Mouse (Mus musculus): Measurements from ENCODE around the gene Hoxb7. TPM values are rescaled to one million over a fixed set of nuclear protein-coding genes. Genes with fewer than 3 reads are reported as not detected.

Hoxb7 gene
- polyA plus RNA-seq, 1 experiment from 2014 or later, result 8.3 TPM

DNA sequence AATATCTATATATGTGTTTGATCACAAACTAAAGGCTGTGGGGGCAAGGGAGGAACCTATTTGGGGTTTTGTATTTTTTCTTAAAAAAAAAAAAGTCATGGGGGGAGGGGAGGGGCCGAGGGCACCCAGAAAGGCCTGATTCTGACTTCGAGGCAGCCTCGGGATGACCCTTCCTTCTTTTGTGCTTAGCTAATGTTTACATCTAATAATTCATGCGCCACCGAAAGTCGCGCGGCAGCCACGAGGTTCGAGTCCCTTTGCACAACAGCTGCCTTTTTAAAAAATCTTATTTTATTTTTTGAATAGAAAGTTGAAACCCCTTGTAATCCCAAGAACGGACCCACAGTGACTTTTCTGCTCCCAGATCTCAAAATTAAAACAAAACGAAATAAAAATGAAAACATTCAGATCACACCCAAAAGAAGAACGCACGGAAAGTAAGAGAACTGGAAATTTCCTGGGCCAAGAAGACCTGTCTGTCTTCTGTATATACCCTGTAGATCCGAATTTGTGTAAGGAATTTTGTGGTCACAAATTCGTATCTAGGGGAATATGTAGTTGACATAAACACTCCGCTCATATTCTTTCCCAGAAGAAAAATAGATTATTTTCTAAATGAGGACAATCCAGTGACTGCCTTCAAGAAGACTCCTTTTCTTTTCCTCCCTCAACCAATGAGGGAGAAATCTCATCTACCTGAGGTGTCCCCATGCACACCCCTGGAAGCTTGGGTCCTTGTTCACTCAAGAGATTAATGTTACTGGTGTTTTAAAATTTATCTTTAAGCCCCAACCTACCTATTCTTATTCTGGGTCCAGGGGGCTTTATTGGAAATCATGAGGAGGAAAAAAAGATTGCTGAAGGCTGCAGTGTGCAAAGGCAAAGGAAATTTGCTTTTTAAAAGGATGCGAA is 30.5 kb downstream of the Hoxb7 start:
- Histone ChIP-seq H3K27me3 (ENCODE audit: control insufficient read depth, insufficient read depth, low read length) (no peaks in the 10 kb centered on the region; the same call in 1 of the 2 replicates), H3K4me2 (ENCODE audit: low read depth, low read length) (peak overlapping the region; percentile 87), H3K4me3 (replicated peaks; ENCODE audit: low read length) (peak overlapping the region; percentile 63), H3K36me3 (ENCODE audit: control insufficient read depth, insufficient read depth, low read length) (no peaks in the 10 kb centered on the region), H3K4me1 (ENCODE audit: control insufficient read depth, insufficient read depth, low read length) (peaks cover 6% of the 10 kb centered on the region; the same call in 1 of the 2 replicates), H3K9me3 (replicated peaks; ENCODE audit: control insufficient read depth, low read length) (no peaks in the 10 kb centered on the region), H3K27ac (ENCODE audit: low read length) (peak overlapping the region; percentile 88; the same call in 1 of the 2 replicates), H3K9ac (ENCODE audit: low read length) (peak overlapping the region; percentile 88)
- WGBS, result 13% methylated on average over 18 of the region's 18 CpGs
- no peak for ATAC-seq (ENCODE audit: insufficient read depth, low FRiP score)

DNA sequence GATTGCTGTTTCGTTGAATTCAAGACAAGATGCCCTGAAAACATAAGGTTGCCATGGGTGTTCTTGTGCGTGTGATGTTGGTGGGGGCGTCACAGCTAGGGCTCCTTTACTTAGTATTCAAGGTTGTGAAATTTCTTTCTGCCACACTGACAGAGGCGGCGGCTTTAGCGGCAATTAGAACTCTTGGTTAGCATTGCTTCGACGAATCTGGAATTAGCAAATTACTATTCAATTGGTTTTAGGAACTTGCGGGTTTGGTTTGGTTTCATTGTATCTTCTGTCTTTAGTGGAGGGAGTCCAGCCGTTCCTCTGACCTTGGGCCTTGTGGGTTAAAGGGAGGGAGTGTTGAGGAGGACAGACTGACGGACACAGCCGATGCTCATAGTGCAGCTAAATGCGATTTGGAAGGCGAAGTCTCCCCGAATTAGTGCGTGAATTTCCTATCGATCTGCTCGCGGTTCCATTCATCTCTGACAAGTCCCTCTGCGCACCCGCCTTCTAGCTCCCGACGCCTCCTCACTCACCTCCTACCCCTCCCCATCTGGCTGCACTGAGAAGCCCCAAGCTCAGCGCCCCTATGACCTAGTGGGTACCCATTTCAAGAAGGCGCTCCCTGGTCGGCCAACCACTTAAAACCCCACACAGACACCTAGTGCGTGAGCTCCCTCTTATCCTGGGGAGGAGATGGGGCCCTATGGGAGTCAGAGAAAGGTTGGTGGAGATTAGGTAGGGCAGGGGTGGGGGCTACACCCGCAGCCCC is 31.4 kb downstream of the Hoxb7 start, which contains the start of gene Hoxb4:
Gene Hoxb4 (plus strand): TSS at position 660 of the 760 bp plus-strand sequence.
- Histone ChIP-seq H3K9ac (ENCODE audit: low read length) (peak within 1 kb of the TSS; percentile 88), H3K9me3 (replicated peaks; ENCODE audit: control insufficient read depth, low read length) (no peaks in the 10 kb centered on the region), H3K36me3 (ENCODE audit: control insufficient read depth, insufficient read depth, low read length) (no peaks in the 10 kb centered on the region), H3K4me2 (ENCODE audit: low read depth, low read length) (peak within 1 kb of the TSS; percentile 87), H3K4me3 (replicated peaks; ENCODE audit: low read length) (peak within 1 kb of the TSS; percentile 63), H3K4me1 (ENCODE audit: control insufficient read depth, insufficient read depth, low read length) (peaks cover 5% of the 10 kb centered on the region; the same call in 1 of the 2 replicates), H3K27me3 (ENCODE audit: control insufficient read depth, insufficient read depth, low read length) (no peaks in the 10 kb centered on the region; the same call in 1 of the 2 replicates), H3K27ac (ENCODE audit: low read length) (peak within 1 kb of the TSS; percentile 98)
- 7% methylated on average over 28 of the region's 28 CpGs for WGBS
- ATAC-seq (ENCODE audit: insufficient read depth, low FRiP score), result no peak

DNA sequence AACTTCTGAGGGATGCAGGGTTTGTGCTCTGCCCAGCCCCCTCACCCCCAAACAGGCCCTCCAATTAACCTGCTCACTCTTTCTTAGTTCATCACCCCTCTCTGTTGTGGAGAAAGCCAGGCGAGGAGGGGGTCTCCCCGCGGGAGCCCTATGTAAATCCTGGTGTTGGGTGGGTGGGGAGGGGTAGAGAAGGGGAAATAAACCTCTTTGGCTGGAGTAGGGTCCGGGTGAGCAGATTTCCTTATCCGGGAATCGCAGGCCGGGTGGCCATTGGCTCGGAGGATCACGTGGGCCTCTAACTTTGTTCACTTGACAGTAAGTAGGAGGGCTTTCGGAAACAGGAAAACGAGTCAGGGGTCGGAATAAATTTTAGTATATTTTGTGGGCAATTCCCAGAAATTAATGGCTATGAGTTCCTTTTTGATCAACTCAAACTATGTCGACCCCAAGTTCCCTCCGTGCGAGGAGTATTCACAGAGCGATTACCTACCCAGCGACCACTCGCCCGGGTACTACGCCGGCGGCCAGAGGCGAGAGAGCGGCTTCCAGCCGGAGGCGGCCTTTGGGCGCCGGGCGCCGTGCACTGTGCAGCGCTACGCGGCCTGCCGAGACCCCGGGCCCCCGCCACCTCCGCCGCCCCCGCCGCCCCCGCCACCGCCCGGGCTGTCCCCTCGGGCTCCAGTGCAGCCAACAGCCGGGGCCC is 32.1 kb downstream of the Hoxb7 start:
- Histone ChIP-seq H3K4me1 (ENCODE audit: control insufficient read depth, insufficient read depth, low read length) (0 out of 2 replicates have a peak, but pooled peaks cover 3% of the 10 kb centered on the region), H3K9ac (ENCODE audit: low read length) (peak overlapping the region; percentile 88), H3K36me3 (ENCODE audit: control insufficient read depth, insufficient read depth, low read length) (no peaks in the 10 kb centered on the region), H3K4me3 (replicated peaks; ENCODE audit: low read length) (peak overlapping the region; percentile 63), H3K27ac (ENCODE audit: low read length) (peak overlapping the region; percentile 98), H3K27me3 (ENCODE audit: control insufficient read depth, insufficient read depth, low read length) (no peaks in the 10 kb centered on the region; the same call in 1 of the 2 replicates), H3K9me3 (replicated peaks; ENCODE audit: control insufficient read depth, low read length) (no peaks in the 10 kb centered on the region), H3K4me2 (ENCODE audit: low read depth, low read length) (peak overlapping the region; percentile 87)
- peak; percentile 78 for ATAC-seq (ENCODE audit: insufficient read depth, low FRiP score)
- under 1% methylated on average over 45 of the region's 45 CpGs for WGBS

DNA sequence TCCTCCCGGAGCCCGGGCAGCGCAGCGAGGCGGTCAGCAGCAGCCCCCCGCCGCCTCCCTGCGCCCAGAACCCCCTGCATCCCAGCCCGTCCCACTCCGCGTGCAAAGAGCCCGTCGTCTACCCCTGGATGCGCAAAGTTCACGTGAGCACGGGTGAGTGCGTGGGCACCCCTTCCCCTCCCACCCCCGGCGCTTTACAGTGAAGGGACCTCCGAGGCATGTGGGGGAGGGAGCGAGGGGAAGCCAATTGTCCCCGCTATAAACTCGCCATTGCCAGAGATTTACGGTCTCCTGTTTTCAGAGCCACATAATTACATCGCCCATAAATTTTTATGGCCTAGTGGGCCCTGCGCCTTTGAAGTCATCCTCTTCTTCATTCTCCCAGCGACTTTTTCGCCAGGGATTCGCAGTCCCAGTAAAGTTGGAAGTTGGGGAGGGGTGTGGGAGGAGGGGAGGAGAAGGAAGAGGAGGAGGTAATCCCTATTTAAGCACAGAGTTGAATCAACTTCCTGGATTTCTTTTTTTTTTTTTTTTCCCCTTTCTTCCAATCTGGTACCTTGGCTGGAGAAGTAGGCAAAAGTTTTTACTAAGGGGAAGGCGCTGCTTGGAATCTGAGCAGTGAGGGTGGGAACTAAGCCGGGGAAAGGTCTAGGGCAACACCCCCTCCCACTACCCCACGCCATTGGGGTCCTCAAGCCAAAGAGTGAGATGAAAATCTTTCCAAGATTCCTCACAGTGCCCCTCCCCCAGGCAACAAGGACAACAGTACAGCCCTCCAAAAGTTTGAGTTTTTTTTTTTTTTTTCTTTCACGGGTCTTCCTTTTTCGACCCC is 32.9 kb downstream of the Hoxb7 start:
- Histone ChIP-seq H3K4me3 (replicated peaks; ENCODE audit: low read length) (peak overlapping the region; percentile 63), H3K9me3 (replicated peaks; ENCODE audit: control insufficient read depth, low read length) (no peaks in the 10 kb centered on the region), H3K4me2 (ENCODE audit: low read depth, low read length) (peak overlapping the region; percentile 65), H3K36me3 (ENCODE audit: control insufficient read depth, insufficient read depth, low read length) (no peaks in the 10 kb centered on the region), H3K4me1 (ENCODE audit: control insufficient read depth, insufficient read depth, low read length) (0 out of 2 replicates have a peak, but pooled peaks cover 3% of the 10 kb centered on the region), H3K9ac (ENCODE audit: low read length) (peak overlapping the region; percentile 88), H3K27ac (ENCODE audit: low read length) (peak overlapping the region; percentile 98), H3K27me3 (ENCODE audit: control insufficient read depth, insufficient read depth, low read length) (no peaks in the 10 kb centered on the region; the same call in 1 of the 2 replicates)
- WGBS, result under 1% methylated on average over 34 of the region's 34 CpGs
- peak; percentile 32; the same call in 1 of the 2 replicates for ATAC-seq (ENCODE audit: insufficient read depth, low FRiP score)

DNA sequence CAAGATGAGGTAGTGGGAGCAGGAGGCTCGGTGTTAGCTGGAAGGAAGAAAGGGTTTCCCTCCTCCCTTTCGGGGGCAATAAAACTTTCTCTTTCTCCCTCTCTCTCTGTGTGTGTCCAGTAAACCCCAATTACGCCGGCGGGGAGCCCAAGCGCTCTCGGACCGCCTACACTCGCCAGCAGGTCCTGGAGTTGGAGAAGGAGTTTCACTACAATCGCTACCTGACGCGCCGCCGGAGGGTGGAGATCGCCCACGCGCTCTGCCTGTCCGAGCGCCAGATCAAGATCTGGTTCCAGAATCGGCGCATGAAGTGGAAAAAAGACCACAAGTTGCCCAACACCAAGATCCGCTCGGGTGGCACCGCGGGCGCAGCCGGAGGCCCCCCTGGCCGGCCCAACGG is 33.5 kb downstream of the Hoxb7 start:
- Histone ChIP-seq H3K4me1 (ENCODE audit: control insufficient read depth, insufficient read depth, low read length) (0 out of 2 replicates have a peak, but pooled peaks cover 3% of the 10 kb centered on the region), H3K9me3 (replicated peaks; ENCODE audit: control insufficient read depth, low read length) (no peaks in the 10 kb centered on the region), H3K36me3 (ENCODE audit: control insufficient read depth, insufficient read depth, low read length) (no peaks in the 10 kb centered on the region), H3K4me2 (ENCODE audit: low read depth, low read length) (peak overlapping the region; percentile 65), H3K27ac (ENCODE audit: low read length) (peak overlapping the region; percentile 98), H3K27me3 (ENCODE audit: control insufficient read depth, insufficient read depth, low read length) (no peaks in the 10 kb centered on the region; the same call in 1 of the 2 replicates), H3K9ac (ENCODE audit: low read length) (peak overlapping the region; percentile 88), H3K4me3 (replicated peaks; ENCODE audit: low read length) (peak overlapping the region; percentile 63)
- peak; percentile 2; the same call in 1 of the 2 replicates for ATAC-seq (ENCODE audit: insufficient read depth, low FRiP score)
- under 1% methylated on average over 29 of the region's 29 CpGs for WGBS

DNA sequence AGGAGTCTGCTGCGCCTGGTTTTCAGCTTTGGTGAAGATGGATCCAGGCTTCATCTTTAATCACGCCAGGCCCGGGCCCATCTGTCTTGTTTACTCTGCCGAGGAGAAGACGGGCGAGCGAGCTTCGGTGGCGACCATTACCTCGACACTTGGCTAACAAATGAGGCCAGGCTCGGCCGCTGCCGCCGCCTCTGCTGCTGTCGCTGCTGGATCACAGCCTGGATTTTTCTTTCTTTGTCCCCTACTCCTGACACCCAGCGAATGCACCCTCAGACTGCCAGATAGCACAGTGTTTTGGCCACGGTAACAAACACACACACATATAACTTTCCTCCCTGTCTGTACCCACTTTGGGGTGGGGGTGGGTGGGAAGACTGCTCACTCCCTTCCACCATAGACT is 34.3 kb downstream of the Hoxb7 start:
- H3K4me3 ChIP-seq (replicated peaks; ENCODE audit: low read length), result peak overlapping the region; percentile 63
- H3K27me3 ChIP-seq (ENCODE audit: control insufficient read depth, insufficient read depth, low read length), result no peaks in the 10 kb centered on the region; the same call in 1 of the 2 replicates
- 15% methylated on average over 17 of the region's 17 CpGs for WGBS

DNA sequence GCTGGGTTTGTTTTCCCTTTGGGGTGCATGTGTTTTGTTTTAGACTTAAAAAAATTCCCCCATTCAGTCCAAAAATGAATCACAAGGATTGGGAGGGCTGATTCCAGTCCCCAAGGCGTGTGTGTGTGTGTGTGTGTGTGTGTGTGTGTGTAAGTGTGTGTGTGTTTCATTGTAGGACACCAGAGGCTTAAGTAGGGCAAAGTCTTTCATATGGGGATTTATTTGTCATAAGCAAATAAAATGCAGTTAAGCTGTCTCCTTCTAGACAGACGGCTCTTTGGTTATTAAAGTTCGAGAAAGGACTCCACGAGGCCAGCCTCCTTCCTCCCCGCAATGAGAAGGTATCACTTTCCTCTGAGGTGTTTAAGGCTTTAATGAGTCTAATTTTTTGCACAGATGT is 35.4 kb downstream of the Hoxb7 start:
- Histone ChIP-seq H3K27ac (ENCODE audit: low read length) (peak overlapping the region; percentile 98), H3K36me3 (ENCODE audit: control insufficient read depth, insufficient read depth, low read length) (no peaks in the 10 kb centered on the region), H3K4me1 (ENCODE audit: control insufficient read depth, insufficient read depth, low read length) (no peaks in the 10 kb centered on the region), H3K9ac (ENCODE audit: low read length) (peak overlapping the region; percentile 84; the same call in 1 of the 2 replicates), H3K27me3 (ENCODE audit: control insufficient read depth, insufficient read depth, low read length) (peaks cover 4% of the 10 kb centered on the region; the same call in 1 of the 2 replicates), H3K4me2 (ENCODE audit: low read depth, low read length) (peak overlapping the region; percentile 65), H3K4me3 (replicated peaks; ENCODE audit: low read length) (peak overlapping the region; percentile 63), H3K9me3 (replicated peaks; ENCODE audit: control insufficient read depth, low read length) (no peaks in the 10 kb centered on the region)
- no peak for ATAC-seq (ENCODE audit: insufficient read depth, low FRiP score)
- 10% methylated on average over 5 of the region's 5 CpGs for WGBS

More for the DNA sequence above, 34.3 kb downstream of the Hoxb7 start:
- Histone ChIP-seq H3K36me3 (ENCODE audit: control insufficient read depth, insufficient read depth, low read length) (no peaks in the 10 kb centered on the region), H3K9ac (ENCODE audit: low read length) (peak overlapping the region; percentile 88), H3K4me1 (ENCODE audit: control insufficient read depth, insufficient read depth, low read length) (0 out of 2 replicates have a peak, but pooled peaks cover 3% of the 10 kb centered on the region), H3K9me3 (replicated peaks; ENCODE audit: control insufficient read depth, low read length) (no peaks in the 10 kb centered on the region), H3K4me2 (ENCODE audit: low read depth, low read length) (peak overlapping the region; percentile 65), H3K27ac (ENCODE audit: low read length) (peak overlapping the region; percentile 98)
- ATAC-seq (ENCODE audit: insufficient read depth, low FRiP score), result no peak

Data from stomach, embryonic 16.5 days (tissue).